Mouse (Mus musculus): Measurements from ENCODE around the gene Ccdc40. TPM values are rescaled to one million over a fixed set of nuclear protein-coding genes. Genes with fewer than 3 reads are reported as not detected.

Ccdc40 gene
- polyA plus RNA-seq, 1 experiment, result not detected

DNA sequence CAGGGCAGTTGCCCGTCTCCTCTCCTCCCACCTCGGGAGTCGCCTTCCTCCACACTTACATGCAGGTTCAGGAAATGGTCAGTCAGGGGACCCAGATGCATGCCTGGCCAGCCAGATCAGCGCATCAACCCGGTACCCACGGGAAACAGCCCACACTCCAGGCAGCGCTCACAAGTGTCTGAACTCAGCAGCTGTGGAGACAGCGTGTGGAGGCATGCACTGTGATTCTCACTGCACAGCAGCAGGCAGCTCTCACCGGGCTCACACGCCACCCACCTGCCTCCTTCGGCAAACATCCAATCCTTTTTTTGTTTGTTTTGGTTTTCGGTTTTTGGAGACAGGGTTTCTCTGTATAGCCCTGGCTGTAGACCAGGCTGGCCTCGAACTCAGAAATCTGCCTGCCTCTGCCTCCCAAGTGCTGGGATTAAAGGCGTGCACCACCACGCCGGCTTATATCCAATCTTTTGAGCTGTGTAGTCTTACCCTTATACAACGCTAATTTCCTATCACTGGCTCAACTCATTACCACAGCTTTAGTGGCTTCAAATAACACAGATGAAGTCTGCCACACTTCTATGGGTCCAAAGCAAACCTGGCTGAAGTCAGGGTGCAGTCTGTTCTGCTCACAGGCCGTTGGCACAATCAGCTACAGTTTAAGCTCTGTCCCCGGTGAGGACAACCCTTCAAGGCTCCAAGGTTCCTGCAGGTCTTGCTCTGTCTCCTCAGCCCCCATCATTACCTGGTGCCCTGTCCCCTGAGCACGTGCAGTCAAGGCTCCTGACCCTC is 59.0 kb downstream of the Ccdc40 start:
- no peak for TF ChIP-seq GATA1 (IDR thresholded peaks at IDR 0.05; ENCODE audit: low read length)

DNA sequence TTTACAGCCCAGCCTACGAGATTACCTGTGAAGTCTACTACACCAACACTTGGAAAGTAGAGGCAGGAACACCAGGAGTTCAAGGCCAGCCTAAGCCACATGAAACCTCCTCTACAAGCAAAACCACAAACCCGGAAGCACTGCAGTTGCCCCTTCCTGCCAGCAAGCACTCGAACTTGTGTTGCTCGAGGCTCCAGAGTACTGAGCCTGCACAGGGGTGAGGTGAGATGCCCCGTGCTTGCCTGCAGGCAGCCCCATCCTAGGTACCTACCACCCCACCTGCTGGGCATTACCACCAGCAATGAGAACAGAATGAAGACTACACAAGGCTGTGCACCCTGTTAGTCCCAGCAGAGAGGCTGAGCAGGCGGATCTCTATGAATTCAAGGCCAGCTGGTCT is 69.6 kb downstream of the Ccdc40 start:
- TF ChIP-seq GATA1 (IDR thresholded peaks at IDR 0.05; ENCODE audit: low read length), result no peak

DNA sequence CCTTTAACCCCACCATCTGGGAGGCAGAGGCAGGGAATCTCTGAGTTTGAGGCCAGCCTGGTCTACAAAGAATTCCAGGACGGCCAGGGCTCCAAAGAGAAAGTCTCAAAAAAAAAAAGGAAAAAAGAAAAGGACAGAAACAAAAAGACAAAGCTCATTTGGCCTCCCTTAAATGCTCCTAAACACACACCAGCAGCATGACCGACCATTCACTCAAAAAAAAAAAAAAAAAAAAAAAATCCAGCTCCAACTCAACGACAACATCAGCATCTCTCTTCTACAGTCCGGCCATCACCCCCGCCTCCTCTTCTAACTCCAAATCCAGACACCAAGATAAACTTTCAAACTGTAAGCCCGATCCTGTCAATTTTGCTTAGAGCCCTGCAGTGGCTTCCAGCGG is 70.5 kb downstream of the Ccdc40 start:
- no peak for TF ChIP-seq GATA1 (IDR thresholded peaks at IDR 0.05; ENCODE audit: low read length)

DNA sequence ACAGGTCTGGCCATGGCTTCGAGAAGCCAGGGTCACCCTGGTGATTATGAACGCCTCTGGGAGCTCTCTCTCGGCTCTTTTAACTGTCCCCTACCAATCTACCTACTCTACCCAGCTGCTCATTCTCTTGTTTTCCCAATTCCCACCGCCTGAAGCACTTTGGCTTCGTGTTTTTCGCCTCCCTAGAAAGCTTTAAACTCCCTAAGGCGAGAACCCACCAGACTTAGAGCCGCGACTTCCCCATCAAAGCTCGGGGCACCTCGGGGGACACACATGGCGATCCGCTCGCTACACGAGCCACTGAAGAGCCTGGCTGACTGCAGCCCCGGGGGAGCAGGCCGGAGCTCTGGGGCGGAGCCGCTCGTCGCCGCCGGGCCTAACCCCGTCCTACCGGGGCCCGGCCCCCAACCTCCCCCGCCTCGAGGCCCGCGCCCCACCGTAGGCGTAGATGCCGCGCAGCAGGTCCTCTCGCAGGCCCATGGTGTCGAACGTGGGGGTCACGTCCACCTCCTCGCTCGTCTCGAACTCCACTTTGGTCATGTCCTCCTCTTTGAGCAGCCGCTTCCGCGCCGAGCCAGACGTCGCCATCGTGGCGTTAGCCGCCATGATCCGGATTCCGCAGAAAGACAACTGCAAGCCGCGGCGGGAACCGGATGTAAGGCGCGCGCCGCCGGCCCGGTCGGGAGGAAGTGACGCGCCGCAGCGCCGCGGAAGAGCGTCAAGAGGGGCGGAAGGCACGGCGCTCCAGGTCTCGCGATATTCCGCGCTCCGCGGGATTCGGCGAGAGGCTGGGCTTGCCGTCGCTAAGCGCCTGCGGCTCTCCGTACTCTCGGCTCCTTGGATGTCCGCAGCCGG is 71.2 kb downstream of the Ccdc40 start, which contains the start of gene Eif4a3:
Gene Eif4a3, minus strand, starts transcription at position 699 of the 855 bp plus-strand sequence.
- TF ChIP-seq GATA1 (IDR thresholded peaks at IDR 0.05; ENCODE audit: low read length), result no peak

DNA sequence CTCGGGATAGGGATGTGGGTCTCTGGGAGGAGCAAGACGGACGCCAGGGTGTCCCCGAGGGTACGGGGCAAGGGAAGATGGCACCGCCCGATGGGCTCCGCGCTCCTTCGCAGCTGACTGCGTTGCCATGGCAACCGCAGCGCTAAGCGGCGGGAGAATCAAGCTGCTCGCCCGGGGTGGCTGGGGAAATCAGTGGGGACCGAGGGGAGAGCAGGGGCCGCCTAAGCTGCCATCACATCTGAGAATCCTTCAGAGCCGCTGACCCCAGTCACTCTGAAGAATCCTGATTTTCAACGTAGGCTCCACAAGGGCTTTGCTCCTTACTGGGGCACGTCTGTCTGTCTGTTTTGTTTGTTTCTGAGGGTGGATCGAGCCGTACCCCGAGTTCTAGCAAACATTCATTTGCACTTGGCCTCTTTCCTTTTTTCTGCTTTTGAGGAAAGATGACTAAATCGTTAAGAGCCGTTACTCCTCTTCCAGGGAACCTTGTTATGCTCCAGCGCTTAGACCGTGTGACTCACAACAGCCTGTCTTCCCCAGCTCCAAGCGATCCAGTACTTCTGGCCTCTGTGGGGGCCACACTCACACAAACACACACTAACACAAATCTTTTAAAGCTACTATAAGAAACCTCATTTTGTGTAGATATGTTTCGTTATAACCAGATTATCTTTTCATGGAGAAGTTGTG is 72.0 kb downstream of the Ccdc40 start:
- no peak for TF ChIP-seq GATA1 (IDR thresholded peaks at IDR 0.05; ENCODE audit: low read length)

DNA sequence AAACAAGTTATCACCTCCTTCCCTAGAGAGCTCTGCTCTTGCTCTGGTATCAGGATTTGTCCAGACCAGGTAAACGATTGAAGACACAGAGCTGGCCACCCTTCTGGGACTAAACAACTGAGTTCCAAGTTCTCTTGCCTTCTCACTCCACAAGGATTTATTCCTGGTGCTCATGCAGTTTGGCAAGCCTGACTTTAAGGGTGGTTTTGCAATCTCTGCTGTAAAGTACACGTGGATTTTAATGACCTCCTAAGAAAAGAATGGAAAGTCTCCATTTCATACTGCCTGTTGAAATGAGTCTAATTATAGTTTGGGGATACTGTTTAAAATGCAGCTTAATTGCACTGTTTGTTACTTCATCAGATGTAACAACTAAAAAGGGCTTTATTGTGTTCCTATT is 72.6 kb downstream of the Ccdc40 start:
- TF ChIP-seq GATA1 (IDR thresholded peaks at IDR 0.05; ENCODE audit: low read length), result no peak

DNA sequence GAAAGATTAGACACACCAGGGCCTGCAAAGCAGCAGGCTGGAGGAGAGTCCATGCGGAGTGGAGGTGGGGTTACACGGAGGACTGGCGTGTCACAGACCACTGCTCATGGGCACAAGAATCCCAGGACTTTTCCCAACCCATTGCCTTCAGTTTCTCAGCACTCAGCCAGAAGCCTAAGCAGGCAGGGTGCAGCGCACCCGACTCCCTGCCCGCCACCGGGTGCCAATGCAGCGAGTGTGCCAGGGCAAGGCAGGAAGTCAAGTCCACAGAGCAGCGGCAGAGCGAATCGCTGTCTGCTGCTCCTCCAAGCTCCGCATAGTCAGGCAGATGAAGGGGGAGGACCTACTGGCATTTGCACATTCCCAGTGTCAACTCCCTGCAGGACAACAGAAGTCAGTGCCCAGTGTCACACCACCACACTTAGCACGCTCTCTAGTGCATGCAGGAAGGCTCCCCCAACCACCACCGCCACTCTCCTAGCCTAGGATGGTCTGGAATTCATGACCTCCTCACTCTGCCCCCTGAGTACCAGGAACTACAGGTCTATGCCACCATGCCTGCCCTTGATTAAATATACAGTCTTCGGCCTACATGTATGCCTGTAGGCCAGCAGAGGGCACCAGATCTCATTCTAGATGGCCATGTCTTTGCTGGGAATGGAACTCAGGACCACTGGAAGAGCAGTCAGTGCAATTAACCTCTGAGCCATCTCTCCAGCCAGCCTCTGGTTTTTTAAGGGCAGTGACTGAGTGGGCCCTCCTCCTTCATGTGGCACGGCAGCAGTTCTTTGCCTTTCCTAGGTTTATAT is 76.7 kb downstream of the Ccdc40 start:
- no peak for TF ChIP-seq GATA1 (IDR thresholded peaks at IDR 0.05; ENCODE audit: low read length)

DNA sequence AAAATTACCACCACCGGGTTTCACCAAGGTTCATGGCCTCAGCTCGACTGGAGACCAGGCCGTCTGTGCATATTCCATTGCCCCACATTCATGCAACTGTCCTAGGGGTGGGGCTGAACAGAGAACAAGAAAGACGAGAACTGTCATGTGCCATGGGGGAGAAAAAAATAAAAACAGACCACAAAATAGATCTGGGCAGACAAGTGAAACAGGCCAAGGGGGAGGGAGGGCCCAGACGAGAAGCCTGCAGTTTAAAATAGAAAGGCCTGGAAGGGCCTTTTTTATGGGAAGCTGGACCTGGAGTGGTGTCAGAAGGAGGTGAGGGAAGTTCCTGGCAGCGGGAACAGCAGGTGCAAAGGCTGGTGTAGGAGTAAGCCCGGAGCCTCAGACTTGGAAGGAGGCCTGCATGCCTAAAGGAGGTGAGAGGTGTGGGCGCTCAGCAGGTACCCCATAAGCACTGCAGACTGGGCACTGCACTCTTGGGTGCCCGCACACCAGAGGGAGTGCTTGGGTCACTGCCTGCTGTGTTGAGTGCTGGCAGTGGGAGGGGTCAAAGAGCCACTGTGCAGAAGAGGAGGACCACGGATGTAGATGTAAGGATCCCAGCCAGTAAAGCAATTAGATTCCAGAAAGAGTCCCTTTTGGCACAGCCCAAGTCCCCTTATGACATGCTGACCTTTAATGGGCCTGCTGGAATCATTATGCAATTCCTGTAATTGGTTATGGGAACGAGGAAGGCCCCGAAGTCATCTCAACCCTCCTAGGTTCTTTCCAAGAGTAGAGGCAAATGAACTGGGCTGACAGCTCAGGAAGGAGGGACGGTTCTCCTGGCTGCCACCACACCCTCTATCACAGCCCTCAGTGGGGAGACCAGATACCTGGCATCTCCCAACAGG is 78.6 kb downstream of the Ccdc40 start:
- no peak for TF ChIP-seq GATA1 (IDR thresholded peaks at IDR 0.05; ENCODE audit: low read length)

DNA sequence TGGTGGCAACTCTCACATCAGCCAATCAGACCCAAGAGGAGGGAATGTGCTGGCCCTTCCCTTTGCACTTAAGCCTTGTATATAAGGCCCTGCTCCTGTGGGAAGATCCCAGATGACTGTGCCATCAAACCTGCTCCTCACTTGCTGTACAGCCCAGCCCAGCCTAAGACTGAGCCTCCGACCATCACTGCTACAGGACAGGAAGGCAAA is 79.2 kb downstream of the Ccdc40 start, which contains the start of gene Card14:
Gene Card14, plus strand, starts transcription at position 111 of the 210 bp plus-strand sequence.
- no peak for TF ChIP-seq GATA1 (IDR thresholded peaks at IDR 0.05; ENCODE audit: low read length)

DNA sequence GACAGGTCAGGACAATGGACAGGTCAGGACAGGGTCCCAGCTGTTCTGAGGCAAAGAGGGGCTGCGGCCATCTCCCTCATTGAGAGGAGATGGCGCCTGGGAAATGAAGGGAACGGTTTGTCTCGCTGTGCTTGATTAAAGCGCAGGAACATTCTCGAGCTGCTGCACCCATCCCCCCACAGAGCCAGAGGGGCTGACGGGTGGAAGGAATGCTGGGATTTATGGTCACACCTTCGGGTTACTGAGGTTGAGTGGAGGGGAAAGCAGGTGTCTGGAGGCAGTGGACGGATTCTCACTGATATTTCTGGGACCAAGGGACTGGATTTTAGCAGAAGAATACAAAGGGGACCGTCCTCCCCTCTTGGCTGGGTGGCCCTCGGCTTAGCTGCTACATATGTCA is 79.5 kb downstream of the Ccdc40 start:
- TF ChIP-seq GATA1 (IDR thresholded peaks at IDR 0.05; ENCODE audit: low read length), result no peak

DNA sequence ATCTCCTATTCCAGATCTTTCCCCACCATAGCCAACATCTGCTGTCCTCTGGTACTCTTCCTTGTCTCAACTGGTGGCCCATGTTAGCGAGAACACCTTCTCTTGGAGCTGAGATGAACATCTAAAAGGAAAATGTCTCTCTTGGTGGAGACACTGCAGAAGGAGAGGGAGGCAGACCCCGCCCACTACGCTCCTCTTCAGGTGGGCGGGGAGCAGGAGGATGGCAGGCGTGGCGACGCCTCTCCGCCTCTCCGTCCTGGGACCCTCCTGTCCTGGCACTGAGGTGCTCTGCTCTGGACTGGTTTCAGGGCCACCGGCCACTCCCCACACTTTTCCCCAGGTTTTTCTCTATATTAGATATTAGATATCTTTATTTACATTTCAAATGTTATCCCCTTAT is 82.2 kb downstream of the Ccdc40 start:
- TF ChIP-seq GATA1 (IDR thresholded peaks at IDR 0.05; ENCODE audit: low read length), result no peak

DNA sequence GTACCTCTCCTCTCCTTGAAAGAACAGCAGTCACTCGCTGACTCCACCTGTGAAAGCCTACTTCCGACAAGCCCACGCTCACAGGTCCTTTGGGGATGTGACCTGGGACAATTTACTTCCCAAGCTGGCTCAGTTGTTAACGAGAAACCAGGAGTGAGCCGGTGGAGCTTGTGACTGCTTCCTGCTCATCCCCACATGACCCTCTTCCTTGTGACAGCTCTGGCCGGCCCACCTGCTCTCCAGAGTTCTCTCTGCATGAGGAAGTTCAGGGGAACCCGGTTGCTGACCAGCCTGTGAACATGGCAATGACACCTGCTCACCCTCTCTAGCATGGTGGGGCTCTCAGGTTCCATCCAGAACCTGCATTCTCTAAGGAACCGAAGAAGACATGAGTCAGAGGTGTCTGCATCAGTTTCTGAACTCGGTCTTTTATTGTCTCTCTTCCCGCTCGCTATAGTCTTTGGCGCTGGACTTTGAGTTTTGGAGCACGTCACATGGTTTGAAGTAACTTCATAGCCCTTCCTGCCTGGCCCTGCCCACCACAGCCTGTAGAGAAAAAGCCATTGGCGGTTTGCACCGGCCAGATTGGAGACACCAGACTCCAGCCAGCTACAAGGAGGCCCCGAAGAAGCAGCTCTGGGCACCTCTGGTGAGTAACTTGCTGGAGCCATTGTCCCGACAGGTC is 86.0 kb downstream of the Ccdc40 start:
- TF ChIP-seq GATA1 (IDR thresholded peaks at IDR 0.05; ENCODE audit: low read length), result no peak

Other genes with a start within 250 kb of the Ccdc40 start
- gene Enpp7, start 240.4 kb upstream of the Ccdc40 start, polyA plus RNA-seq (2012), result not detected in 2 replicates
- not detected in 2 replicates for gene Cbx2, start 205.6 kb upstream of the Ccdc40 start, polyA plus RNA-seq (2012)
- gene Cbx8, start 187.6 kb upstream of the Ccdc40 start, polyA plus RNA-seq (2012), result not detected in 2 replicates
- not detected in 2 replicates for gene Cbx4, start 142.4 kb upstream of the Ccdc40 start, polyA plus RNA-seq (2012)
- not detected in 2 replicates for gene Tbc1d16, start 73 bp upstream of the Ccdc40 start, polyA plus RNA-seq (2012)
- 82.6 and 123 TPM in 2 replicates for gene Gaa, start 39.3 kb downstream of the Ccdc40 start, polyA plus RNA-seq (2012)
- 210 and 240 TPM in 2 replicates for gene Eif4a3, start 71.5 kb downstream of the Ccdc40 start, polyA plus RNA-seq (2012)
- gene Card14, start 79.2 kb downstream of the Ccdc40 start, polyA plus RNA-seq (2012), result not detected in 2 replicates
- 28.8 and 33.0 TPM in 2 replicates for gene Sgsh, start 127.0 kb downstream of the Ccdc40 start, polyA plus RNA-seq (2012)
- 2.4 and 2.7 TPM in 2 replicates for gene Slc26a11, start 127.0 kb downstream of the Ccdc40 start, polyA plus RNA-seq (2012)
- gene Rnf213, start 164.5 kb downstream of the Ccdc40 start, polyA plus RNA-seq (2012), result 2.2 and 3.0 TPM in 2 replicates

All from G1E-ER4 (cell line).